ENCODE assay signal across 20 mouse cellular contexts in the genomic region with DNA sequence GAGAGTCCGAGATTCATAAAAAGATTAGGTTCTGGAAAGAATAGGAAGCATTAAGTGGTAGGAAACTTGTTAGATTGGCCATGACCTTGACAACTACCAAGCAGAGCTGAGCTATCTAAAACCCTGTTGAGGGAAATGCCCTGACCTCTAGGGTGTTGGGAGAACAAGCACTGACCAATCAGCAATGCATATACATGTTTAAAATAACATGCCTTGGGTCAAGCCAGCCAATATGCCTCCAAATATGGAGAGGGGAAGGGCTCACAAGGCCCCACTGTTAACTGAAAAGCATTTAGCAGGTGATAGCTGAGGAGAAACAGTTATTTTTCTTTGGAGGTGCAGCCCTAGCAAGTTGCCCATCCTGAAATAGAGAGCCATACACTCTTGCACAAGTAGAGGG.
"Had no signal": no experiment of that assay in that cellular context is flagged by ENCODE, and none has a peak within 500 bp of the region (broad histone marks: within the 10 kb centered on the region; RNA-seq: fewer than 3 reads in every experiment).

No protein-coding gene starts in this region.

- H3K9ac ChIP-seq: lung, embryonic 15.5 days; midbrain, embryonic 12.5 days; neural tube, embryonic 13.5 days; neural tube, embryonic 15.5 days had no signal

- H3K27me3 ChIP-seq: lung, embryonic 15.5 days; midbrain, embryonic 12.5 days; neural tube, embryonic 13.5 days; neural tube, embryonic 15.5 days had no signal

- H3K36me3 ChIP-seq: lung, embryonic 15.5 days; midbrain, embryonic 10.5 days; midbrain, embryonic 12.5 days; neural tube, embryonic 13.5 days; neural tube, embryonic 15.5 days had no signal

- ATAC-seq: lung, postnatal 0 days; midbrain, embryonic 16.5 days had no signal

- H3K27ac ChIP-seq: lung, embryonic 15.5 days; midbrain, embryonic 10.5 days; midbrain, embryonic 12.5 days; neural tube, embryonic 13.5 days; neural tube, embryonic 15.5 days had no signal

- H3K9me3 ChIP-seq: lung, embryonic 15.5 days; midbrain, embryonic 10.5 days; midbrain, embryonic 12.5 days; neural tube, embryonic 13.5 days; neural tube, embryonic 15.5 days had no signal

- H3K4me1 ChIP-seq: midbrain, embryonic 12.5 days; neural tube, embryonic 13.5 days had no signal

- DNase-seq: lung, adult 2 months; lung, postnatal 14 days; lung, postnatal 4 days; midbrain, embryonic 14.5 days; retina, postnatal 1 day; right cerebral cortex, adult 18-20 months; right cerebral cortex, postnatal 25 days; right cerebral cortex, postnatal 4 days; spleen, adult 18-20 months; thymus, adult 18-20 months; thymus, postnatal 14 days; thymus, postnatal 36 days had no signal

- H3K4me2 ChIP-seq: lung, embryonic 15.5 days; midbrain, embryonic 12.5 days; neural tube, embryonic 13.5 days; neural tube, embryonic 15.5 days had no signal

- H3K4me3 ChIP-seq: lung, embryonic 15.5 days; midbrain, embryonic 10.5 days; midbrain, embryonic 12.5 days; myocyte; neural tube, embryonic 13.5 days; neural tube, embryonic 15.5 days had no signal
